Mouse (Mus musculus) midbrain, embryonic 15.5 days (tissue): ENCODE measurements around the gene Cfap77. TPM values are rescaled to one million over a fixed set of nuclear protein-coding genes. Genes with fewer than 3 reads are reported as not detected.
A peak's percentile ranks its signal among the peaks of the same experiment; 100 is the strongest.

ENCODE experiments used
- ATAC-seq: fragments of 200-750 bp; cut with Nextera tagmentation; replicated peaks from 2 replicates; pipeline ENCODE4 v1.8.0; 2017; ENCODE audit warnings: moderate TSS enrichment
- H3K27ac ChIP-seq: fragments of 300-500 bp; sonication (generic); 2 replicates; pipeline ENCODE4 v1.5.1; 2015; ENCODE audit warnings: mild to moderate bottlenecking, inconsistent platforms
- H3K27me3 ChIP-seq: fragments of 300-500 bp; sonication (generic); replicated peaks from 2 replicates; pipeline ENCODE4 v1.6.1; 2015; ENCODE audit warnings: inconsistent platforms
- H3K36me3 ChIP-seq: fragments of 300-500 bp; sonication (generic); replicated peaks from 2 replicates; pipeline ENCODE4 v1.6.1; 2015; ENCODE audit warnings: inconsistent platforms
- H3K4me1 ChIP-seq: fragments of 300-500 bp; sonication (generic); 2 replicates; pipeline ENCODE4 v1.6.1; 2015; ENCODE audit warnings: inconsistent platforms
- H3K4me2 ChIP-seq: fragments of 300-500 bp; sonication (generic); 2 replicates; pipeline ENCODE4 v1.6.1; 2015; ENCODE audit warnings: inconsistent platforms, mild to moderate bottlenecking, moderate library complexity
- H3K4me3 ChIP-seq: fragments of 300-500 bp; sonication (generic); 2 replicates; pipeline ENCODE4 v1.5.1; 2015; ENCODE audit warnings: mild to moderate bottlenecking, inconsistent platforms
- H3K9ac ChIP-seq: fragments of 300-500 bp; sonication (generic); 2 replicates; pipeline ENCODE4 v1.6.1; 2015; ENCODE audit warnings: mild to moderate bottlenecking, inconsistent platforms
- H3K9me3 ChIP-seq: fragments of 300-500 bp; sonication (generic); 2 replicates; pipeline ENCODE4 v1.6.1; 2016; ENCODE audit warnings: inconsistent platforms
- WGBS: fragments of 180-500 bp; shearing (Covaris S2); methylation state at CpG from one replicate; pipeline ENCODE4 v1.1.7; 2015; ENCODE audit warnings: mixed read lengths; 5-methylcytosine and 5-hydroxymethylcytosine counted together
- polyA plus RNA-seq: library from polyadenylated mRNA; unstranded; fragments of >200 nt; fragmentation: Nextera tagmentation; extraction: Ambion mirVana; gene quantifications from 2 replicates; pipeline ENCODE4 v1.2.1, GENCODE M21; 2015

The Cfap77 gene
- polyA plus RNA-seq, 1 experiment from 2014 or later: 1.3 TPM

DNA sequence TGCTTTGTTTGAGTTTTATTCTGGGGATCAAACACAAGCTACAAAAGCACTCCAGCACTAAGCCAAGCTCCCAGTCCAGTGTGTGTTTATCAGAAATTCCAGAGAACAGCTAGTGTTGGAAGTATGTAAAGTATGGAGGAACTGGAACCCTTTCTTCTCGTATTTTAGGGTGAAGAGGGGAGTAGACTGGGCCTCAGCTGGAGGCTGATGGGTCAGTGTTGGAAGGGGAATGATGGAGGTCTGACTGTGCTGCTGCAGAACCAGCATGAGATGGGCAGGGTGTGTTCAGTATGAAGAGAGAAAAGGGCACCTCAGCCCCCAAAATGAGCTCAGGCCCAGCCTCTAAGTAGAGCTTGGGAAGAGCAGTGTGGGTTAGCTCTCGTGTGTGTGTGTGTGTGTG is 21.4 kb upstream of the Cfap77 start:
- Histone ChIP-seq H3K27me3 (no peaks in the 10 kb centered on the region), H3K4me2 (no peak overlapping the region), H3K9me3 (no peaks in the 10 kb centered on the region), H3K36me3 (peaks cover 48% of the 10 kb centered on the region), H3K9ac (no peak overlapping the region), H3K4me3 (no peak overlapping the region), H3K4me1 (no peaks in the 10 kb centered on the region), H3K27ac (no peak overlapping the region)
- 98% methylated on average over 2 of the region's 2 CpGs for WGBS
- no peak for ATAC-seq

DNA sequence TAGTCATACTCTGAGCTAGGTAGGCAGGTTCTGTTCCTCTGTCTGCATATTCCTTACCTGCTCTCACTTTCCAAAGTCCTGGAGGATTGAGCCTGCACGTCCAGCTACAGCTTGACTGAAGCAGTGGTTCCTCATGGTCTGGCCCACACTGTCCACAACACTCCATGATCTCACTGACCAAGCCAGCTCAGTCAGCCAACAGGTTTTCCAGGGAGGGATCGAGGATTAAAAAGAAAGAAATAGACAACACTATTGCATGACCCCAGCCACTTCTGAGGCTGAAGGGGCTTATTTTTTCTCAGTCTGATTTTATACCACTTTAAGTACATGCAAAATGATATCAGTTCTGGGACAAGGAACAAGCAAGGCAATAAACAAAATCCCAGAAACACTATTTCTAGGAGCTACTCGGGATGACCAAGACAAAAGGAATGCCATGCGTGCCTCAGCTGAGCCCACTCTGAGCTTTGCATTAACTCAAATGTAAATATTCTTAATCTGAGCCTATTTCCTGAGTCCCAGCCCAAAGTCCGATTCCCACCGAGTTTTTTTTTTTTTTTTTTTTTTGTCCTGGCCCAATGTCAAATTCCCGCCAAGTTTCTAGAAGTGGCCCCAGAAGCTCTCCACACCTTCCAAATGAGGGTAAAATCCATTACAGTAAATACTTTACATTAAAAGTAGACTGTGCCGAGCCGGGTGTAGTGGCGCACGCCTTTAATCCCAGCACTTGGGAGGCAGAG is 20.6 kb upstream of the Cfap77 start:
- no peak overlapping the region for H3K27ac ChIP-seq
- no peak for ATAC-seq
- no peaks in the 10 kb centered on the region for H3K4me1 ChIP-seq
- H3K4me3 ChIP-seq: no peak overlapping the region
- H3K4me2 ChIP-seq: no peak overlapping the region
- peaks cover 46% of the 10 kb centered on the region for H3K36me3 ChIP-seq
- no peaks in the 10 kb centered on the region for H3K9me3 ChIP-seq
- H3K27me3 ChIP-seq: no peaks in the 10 kb centered on the region
- 91% methylated on average over 11 of the region's 11 CpGs for WGBS
- no peak overlapping the region for H3K9ac ChIP-seq

DNA sequence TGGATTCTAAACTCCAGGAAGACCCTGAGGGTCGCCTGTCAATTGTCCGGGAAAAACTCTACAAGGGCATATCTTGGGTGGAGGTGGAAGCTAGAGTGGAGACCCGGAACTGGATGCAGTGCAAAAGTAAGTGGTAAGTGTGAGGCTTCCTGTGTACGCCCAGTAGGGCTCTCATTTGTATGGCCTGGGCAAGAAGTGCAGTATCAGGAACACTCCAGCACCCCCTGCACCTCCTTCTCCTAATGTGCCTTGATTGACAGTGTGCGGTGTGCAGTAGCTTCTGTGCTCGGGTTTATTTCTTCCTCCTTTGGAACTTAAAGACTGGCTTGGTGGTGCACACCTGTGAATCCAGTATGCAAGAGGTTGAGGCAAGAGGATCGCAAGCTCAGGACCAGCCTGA is 19.8 kb upstream of the Cfap77 start:
- H3K27ac ChIP-seq: no peak overlapping the region
- H3K27me3 ChIP-seq: no peaks in the 10 kb centered on the region
- ATAC-seq: no peak
- peaks cover 49% of the 10 kb centered on the region for H3K36me3 ChIP-seq
- no peaks in the 10 kb centered on the region for H3K9me3 ChIP-seq
- H3K4me1 ChIP-seq: no peaks in the 10 kb centered on the region
- whole genome bisulfite sequencing: 97% methylated on average over 7 of the region's 7 CpGs
- no peak overlapping the region for H3K4me2 ChIP-seq
- H3K9ac ChIP-seq: no peak overlapping the region
- H3K4me3 ChIP-seq: no peak overlapping the region

DNA sequence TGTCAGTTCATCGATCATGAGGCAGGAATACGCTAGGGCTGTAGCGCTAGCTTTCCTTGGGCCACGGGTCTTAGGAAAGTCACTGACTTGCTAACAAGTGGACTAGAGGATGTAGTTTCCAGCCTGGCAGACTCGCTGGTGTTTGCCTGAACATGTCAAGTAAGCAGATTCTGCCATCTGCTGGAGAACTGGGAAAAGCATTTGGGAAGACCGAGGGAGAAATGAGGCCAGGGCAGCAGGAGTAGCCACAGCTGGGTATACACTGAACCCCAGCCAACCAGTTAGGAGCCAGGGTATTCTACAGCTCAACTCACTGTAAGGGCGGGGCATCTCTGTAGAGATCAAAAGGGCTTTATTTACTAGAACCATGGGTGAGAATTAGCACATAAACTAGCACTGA is 11.5 kb upstream of the Cfap77 start:
- Histone ChIP-seq H3K4me1 (peaks cover 2% of the 10 kb centered on the region), H3K27me3 (no peaks in the 10 kb centered on the region), H3K9me3 (no peaks in the 10 kb centered on the region), H3K4me2 (no peak overlapping the region), H3K27ac (no peak overlapping the region), H3K36me3 (peaks cover 25% of the 10 kb centered on the region), H3K4me3 (no peak overlapping the region), H3K9ac (no peak overlapping the region)
- ATAC-seq: no peak
- 55% methylated on average over 7 of the region's 7 CpGs for WGBS

DNA sequence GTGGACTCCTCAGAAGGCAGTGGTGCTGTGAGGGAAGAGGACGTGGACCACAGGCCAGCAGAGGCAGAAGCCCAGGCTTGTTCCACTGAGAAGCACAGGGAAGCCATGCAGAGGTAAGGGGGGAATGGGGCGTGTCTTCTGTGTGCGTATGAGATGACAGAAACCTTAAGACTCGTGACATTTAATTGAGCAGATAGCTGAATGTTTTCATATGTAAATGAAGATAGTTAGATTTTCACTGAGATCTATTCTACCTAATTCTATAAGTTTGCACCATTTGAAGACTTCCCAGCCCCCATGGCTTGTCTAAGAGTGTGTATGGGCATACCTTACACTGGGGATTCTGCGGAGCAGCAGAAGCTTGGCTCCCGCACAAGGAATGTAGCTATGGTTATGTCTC is 10.9 kb upstream of the Cfap77 start:
- peaks cover 25% of the 10 kb centered on the region for H3K36me3 ChIP-seq
- H3K27me3 ChIP-seq: no peaks in the 10 kb centered on the region
- 87% methylated on average over 6 of the region's 6 CpGs for WGBS
- H3K9ac ChIP-seq: no peak overlapping the region
- no peak overlapping the region for H3K4me3 ChIP-seq
- no peak overlapping the region for H3K27ac ChIP-seq
- peaks cover 8% of the 10 kb centered on the region for H3K4me1 ChIP-seq
- no peak overlapping the region for H3K4me2 ChIP-seq
- no peaks in the 10 kb centered on the region for H3K9me3 ChIP-seq
- no peak for ATAC-seq

DNA sequence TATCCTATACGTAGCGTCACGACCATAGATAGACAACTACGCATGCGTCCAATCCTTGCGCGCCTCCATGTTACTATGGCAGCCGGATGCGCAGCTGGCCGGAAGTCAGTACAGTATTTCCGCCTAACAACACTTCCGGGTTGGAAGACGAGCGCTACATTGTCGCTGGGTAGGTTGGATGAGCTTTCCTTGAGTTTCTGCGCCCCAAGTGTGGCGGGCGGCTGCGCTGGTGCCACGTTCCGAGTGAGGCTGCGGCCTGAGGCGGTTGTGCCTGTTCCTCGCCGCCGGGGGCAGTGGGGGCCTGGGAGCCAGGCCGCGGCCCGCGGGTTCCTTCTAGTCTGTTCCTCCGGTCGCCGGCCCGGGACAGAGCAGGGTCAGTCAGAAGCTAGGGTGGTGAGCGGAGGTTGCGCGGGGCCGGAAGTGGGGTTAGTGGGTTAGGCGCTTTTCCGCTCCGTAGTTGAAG is 5.3 kb upstream of the Cfap77 start, which contains the start of gene Ttf1:
Gene Ttf1 (plus strand): TSS at position 128 of the 463 bp plus-strand sequence.
- peak within 1 kb of the TSS; percentile 89 for H3K4me3 ChIP-seq
- H3K4me2 ChIP-seq: peak within 1 kb of the TSS; percentile 63
- H3K36me3 ChIP-seq: no peaks in the 10 kb centered on the region
- H3K9me3 ChIP-seq: no peaks in the 10 kb centered on the region
- H3K9ac ChIP-seq: peak within 1 kb of the TSS; percentile 77
- H3K4me1 ChIP-seq: peaks cover 10% of the 10 kb centered on the region
- under 1% methylated on average over 41 of the region's 41 CpGs for WGBS
- peak within 1 kb of the TSS; percentile 88 for H3K27ac ChIP-seq
- peak; percentile 97 for ATAC-seq
- peaks cover 22% of the 10 kb centered on the region for H3K27me3 ChIP-seq

DNA sequence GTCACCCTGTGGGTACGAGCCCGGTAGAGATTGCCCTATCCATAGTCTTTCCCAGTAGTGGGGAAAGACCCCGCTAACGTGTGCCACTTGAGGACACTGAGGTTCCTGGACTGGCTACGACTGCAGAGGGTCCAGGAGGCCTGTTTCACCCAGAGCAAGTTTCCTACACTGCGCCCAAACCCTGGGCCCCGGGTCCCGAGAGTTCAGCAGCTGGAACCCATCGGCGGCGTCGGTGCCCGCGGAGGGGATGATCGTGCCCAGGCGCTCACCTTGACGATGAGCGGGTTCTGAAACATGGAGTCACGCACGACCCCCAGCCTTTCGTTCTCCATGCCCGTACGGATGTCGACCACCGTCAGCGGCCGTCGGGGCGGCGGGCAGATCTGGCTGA is 326 bp downstream of the Cfap77 start:
- 2% methylated on average over 30 of the region's 30 CpGs for WGBS
- Histone ChIP-seq H3K9ac (peak overlapping the region; percentile 64; the same call in 1 of the 2 replicates), H3K4me2 (peak overlapping the region; percentile 85), H3K4me1 (peaks cover 25% of the 10 kb centered on the region), H3K4me3 (peak overlapping the region; percentile 60), H3K36me3 (no peaks in the 10 kb centered on the region), H3K9me3 (no peaks in the 10 kb centered on the region), H3K27me3 (peaks cover 35% of the 10 kb centered on the region), H3K27ac (no peak overlapping the region)
- ATAC-seq: peak; percentile 44; the same call in 1 of the 2 replicates

DNA sequence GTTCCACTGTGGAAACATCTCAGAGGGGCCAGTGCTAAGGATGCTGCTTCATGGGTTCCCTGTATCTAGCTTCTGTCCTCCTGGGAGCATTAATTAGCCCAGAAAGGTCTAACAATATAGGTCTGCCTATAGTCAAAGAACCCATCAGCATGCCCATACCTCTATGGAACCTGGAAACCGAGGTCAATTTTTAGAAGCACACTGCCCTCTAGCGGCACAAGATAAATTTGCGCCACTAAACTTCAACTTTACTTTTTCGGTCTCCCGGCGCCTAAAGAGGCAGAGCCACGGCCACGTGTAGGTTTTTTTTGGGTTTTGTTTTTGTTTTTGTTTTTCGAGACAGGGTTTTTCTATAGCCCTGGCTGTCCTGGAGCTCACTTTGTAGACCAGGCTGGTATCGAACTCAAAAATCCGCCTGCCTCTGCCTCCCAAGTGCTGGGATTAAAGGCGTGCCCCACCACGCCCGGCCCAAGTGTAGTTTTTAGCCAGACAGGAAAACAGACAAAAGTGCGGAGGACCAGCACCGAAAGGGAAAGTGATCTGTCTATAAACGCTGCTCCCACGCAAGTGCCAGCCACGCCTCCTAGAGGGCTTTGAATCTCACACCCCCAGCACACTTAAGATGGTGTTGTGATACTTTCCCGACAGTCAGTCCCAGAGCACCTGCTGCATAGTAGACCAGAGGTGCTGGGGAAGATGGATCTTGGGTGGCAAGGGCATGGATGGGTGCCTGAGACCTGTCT is 893 bp downstream of the Cfap77 start:
- Histone ChIP-seq H3K4me3 (peak overlapping the region; percentile 60), H3K9ac (no peak overlapping the region; the same call in 1 of the 2 replicates), H3K27me3 (peaks cover 32% of the 10 kb centered on the region), H3K4me2 (peak overlapping the region; percentile 85), H3K36me3 (no peaks in the 10 kb centered on the region), H3K4me1 (peaks cover 25% of the 10 kb centered on the region), H3K27ac (no peak overlapping the region), H3K9me3 (no peaks in the 10 kb centered on the region)
- WGBS: 2% methylated on average over 20 of the region's 20 CpGs
- ATAC-seq: peak; percentile 65

DNA sequence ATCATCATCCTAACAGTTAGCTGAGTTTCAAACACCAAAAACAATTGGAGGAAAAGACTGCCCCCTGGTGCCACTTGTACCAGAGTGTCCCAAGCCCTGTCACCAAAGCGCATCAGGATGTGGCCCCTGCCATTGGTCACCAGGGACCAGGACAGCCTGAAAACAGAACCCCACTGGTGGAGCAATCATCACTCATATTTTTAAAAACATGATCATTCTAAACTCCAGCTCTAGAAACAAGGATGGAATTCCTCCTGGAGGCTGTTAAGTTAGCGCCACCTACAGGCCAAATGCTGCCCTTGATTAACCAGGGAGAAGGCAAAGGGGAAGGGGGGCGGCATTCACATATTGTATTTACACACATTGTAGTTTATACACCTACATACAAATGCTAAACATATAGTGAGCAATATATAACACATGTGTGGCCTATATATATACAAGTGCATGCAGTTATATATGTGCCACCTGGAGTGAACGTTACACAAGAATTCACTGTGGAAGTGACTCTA is 1.9 kb downstream of the Cfap77 start:
- no peak overlapping the region for H3K9ac ChIP-seq
- H3K4me1 ChIP-seq: peaks cover 25% of the 10 kb centered on the region
- H3K36me3 ChIP-seq: no peaks in the 10 kb centered on the region
- H3K4me2 ChIP-seq: no peak overlapping the region; the same call in 1 of the 2 replicates
- 27% methylated on average over 4 of the region's 4 CpGs for WGBS
- ATAC-seq: 0 out of 2 replicates have a peak, but pooled peaks have one; percentile 19
- no peak overlapping the region for H3K27ac ChIP-seq
- H3K27me3 ChIP-seq: peaks cover 25% of the 10 kb centered on the region
- H3K4me3 ChIP-seq: no peak overlapping the region
- H3K9me3 ChIP-seq: no peaks in the 10 kb centered on the region

DNA sequence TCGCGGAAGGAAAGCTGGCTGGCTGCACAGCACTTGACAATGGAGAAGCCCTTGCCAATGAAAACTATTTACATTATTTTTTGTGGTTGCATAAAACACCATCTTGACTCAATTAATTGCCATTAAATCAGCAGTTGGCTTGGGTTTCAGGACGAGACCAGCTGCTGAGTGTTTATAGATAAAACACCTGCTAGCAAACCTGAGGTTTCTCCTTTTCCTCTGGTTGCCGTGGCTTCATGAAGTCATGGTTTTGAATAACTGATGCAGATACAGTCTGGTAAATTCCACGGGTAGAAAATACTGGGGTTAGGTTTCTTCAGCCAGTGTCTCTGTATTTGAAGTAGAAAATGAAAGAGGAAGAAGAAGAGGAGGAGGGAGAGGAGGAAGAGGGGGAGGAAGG is 2.9 kb downstream of the Cfap77 start:
- Histone ChIP-seq H3K27me3 (peaks cover 16% of the 10 kb centered on the region), H3K9ac (no peak overlapping the region), H3K9me3 (no peaks in the 10 kb centered on the region), H3K27ac (no peak overlapping the region), H3K4me2 (no peak overlapping the region), H3K4me1 (peaks cover 25% of the 10 kb centered on the region), H3K36me3 (no peaks in the 10 kb centered on the region), H3K4me3 (no peak overlapping the region)
- WGBS: 38% methylated on average over 5 of the region's 5 CpGs
- ATAC-seq: no peak

DNA sequence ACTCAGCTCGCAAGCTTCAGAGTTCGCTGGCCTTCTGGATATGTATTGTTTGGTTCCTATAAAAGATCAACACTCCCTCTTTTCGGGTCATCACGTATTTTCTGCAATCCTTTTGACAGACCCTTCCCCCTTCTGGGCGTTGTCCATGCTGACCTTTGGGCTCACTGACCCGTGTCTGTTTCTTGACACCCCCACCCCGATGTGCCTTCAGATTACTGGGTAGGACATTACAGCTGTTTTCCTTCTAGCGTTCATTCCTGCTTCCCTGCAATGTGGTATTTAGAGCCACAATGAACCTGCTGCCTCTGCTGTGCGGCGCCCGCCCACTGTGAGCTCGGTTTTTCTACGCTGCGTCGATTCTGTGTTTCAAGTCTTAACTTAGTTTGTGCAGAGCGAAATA is 8.7 kb downstream of the Cfap77 start:
- 6% methylated on average over 16 of the region's 16 CpGs for WGBS
- ATAC-seq: no peak
- no peak overlapping the region; the same call in 1 of the 2 replicates for H3K27ac ChIP-seq
- no peak overlapping the region for H3K4me3 ChIP-seq
- peak overlapping the region; percentile 35 for H3K4me2 ChIP-seq
- peaks cover 16% of the 10 kb centered on the region; the same call in 1 of the 2 replicates for H3K27me3 ChIP-seq
- no peaks in the 10 kb centered on the region for H3K9me3 ChIP-seq
- H3K36me3 ChIP-seq: no peaks in the 10 kb centered on the region
- peak overlapping the region; percentile 18; the same call in 1 of the 2 replicates for H3K9ac ChIP-seq
- H3K4me1 ChIP-seq: peaks cover 28% of the 10 kb centered on the region

DNA sequence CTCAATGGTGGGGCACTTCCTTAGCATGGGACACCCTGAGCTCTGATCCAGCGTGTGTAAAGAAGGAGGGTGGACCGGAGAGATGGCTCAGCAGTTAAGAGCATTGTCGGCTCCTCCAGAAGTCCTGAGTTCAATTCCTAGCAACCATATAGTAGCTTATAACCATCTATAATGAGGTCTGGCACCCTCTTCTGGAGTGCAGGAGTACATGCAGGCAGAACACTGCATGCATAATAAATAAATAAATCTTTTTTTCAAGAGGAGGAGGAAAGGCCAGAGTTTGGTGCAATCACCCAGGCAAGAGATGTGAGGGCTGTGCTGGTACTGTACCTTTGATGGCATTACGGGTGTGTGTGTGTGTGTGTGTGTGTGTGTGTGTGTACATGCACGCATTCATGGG is 12.7 kb downstream of the Cfap77 start:
- Histone ChIP-seq H3K27ac (no peak overlapping the region), H3K9ac (no peak overlapping the region), H3K9me3 (no peaks in the 10 kb centered on the region), H3K36me3 (no peaks in the 10 kb centered on the region), H3K4me1 (peaks cover 36% of the 10 kb centered on the region), H3K4me2 (no peak overlapping the region), H3K27me3 (peaks cover 21% of the 10 kb centered on the region; the same call in 1 of the 2 replicates), H3K4me3 (no peak overlapping the region)
- 84% methylated on average over 5 of the region's 5 CpGs for WGBS
- ATAC-seq: no peak
